ENCODE assay signal across 22 mouse cellular contexts in the genomic region with DNA sequence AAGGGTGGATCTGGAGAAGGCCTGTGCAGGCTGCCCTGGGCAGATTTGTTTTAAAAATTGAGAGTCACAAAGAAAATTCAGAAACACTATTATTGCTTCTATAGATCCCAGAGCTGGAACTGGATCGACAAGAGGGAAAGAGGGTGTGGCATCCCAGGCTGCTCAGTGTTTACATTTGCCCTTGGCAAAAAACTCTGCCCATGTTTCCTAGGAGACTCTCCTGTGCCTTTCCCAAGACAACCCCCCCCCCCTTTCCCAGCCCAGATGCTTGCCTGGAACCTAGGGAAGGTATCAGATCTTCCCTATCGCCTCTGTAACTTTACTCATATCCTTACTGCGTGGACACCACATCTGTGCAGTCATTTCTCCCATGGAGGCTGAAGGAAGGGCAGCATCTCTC. TPM values are rescaled to one million over a fixed set of nuclear protein-coding genes. Genes with fewer than 3 reads are reported as not detected.
DNase-seq lines count a peak whose midpoint lies in the region; ATAC-seq lines count a peak whose summit lies in the region.
"Had no signal": no experiment of that assay in that cellular context is flagged by ENCODE, and none has a peak within 500 bp of the region (broad histone marks: within the 10 kb centered on the region; RNA-seq: fewer than 3 reads in every experiment).

No protein-coding gene starts in this region.

- H3K4me1 ChIP-seq in lung, embryonic 16.5 days (replicated peaks; ENCODE audit: control insufficient read depth, insufficient read depth, low read length), result no peaks in the 10 kb centered on the region
- no peaks in the 10 kb centered on the region for H3K4me1 ChIP-seq in stomach, embryonic 15.5 days
- H3K4me1 ChIP-seq: forebrain, embryonic 10.5 days; hindbrain, embryonic 15.5 days had no signal

- intact Hi-C loops in heart, postnatal 14 days (cut with DNase I), result no loop called here

- no peak overlapping the region for H3K4me3 ChIP-seq in lung, embryonic 16.5 days (ENCODE audit: low read length)
- H3K4me3 ChIP-seq in stomach, embryonic 15.5 days (replicated peaks), result no peak overlapping the region
- H3K4me3 ChIP-seq: forebrain, embryonic 10.5 days; forebrain, embryonic 13.5 days; heart, adult 2 months; heart, embryonic 10.5 days; heart, embryonic 13.5 days; hindbrain, embryonic 12.5 days; hindbrain, embryonic 15.5 days had no signal

- no peaks in the 10 kb centered on the region for H3K36me3 ChIP-seq in lung, embryonic 16.5 days (ENCODE audit: control insufficient read depth, insufficient read depth, low read length)
- no peaks in the 10 kb centered on the region for H3K36me3 ChIP-seq in stomach, embryonic 15.5 days
- H3K36me3 ChIP-seq: forebrain, embryonic 10.5 days; heart, embryonic 10.5 days; heart, embryonic 13.5 days; hindbrain, embryonic 12.5 days; hindbrain, embryonic 15.5 days had no signal

- no peak overlapping the region for H3K4me2 ChIP-seq in lung, embryonic 16.5 days (ENCODE audit: low read depth, low read length)
- no peak overlapping the region for H3K4me2 ChIP-seq in stomach, embryonic 15.5 days
- H3K4me2 ChIP-seq: forebrain, embryonic 13.5 days; heart, embryonic 13.5 days; hindbrain, embryonic 12.5 days; hindbrain, embryonic 15.5 days had no signal

- ATAC-seq in lung, embryonic 16.5 days (ENCODE audit: low read depth), result peak; percentile 34; the same call in 1 of the 2 replicates
- peak; percentile 43 for ATAC-seq in stomach, embryonic 15.5 days (ENCODE audit: insufficient read depth, low FRiP score, low read depth)
- ATAC-seq: forebrain, embryonic 13.5 days; forebrain, embryonic 16.5 days; Patski had no signal

- H3K27ac ChIP-seq in lung, embryonic 16.5 days (ENCODE audit: low read length), result no peak overlapping the region
- no peak overlapping the region for H3K27ac ChIP-seq in stomach, embryonic 15.5 days
- H3K27ac ChIP-seq: forebrain, embryonic 10.5 days; forebrain, embryonic 13.5 days; heart, adult 2 months; heart, embryonic 10.5 days; heart, embryonic 13.5 days; hindbrain, embryonic 12.5 days; hindbrain, embryonic 15.5 days had no signal

- H3K9ac ChIP-seq in lung, embryonic 16.5 days (ENCODE audit: low read length), result no peak overlapping the region
- H3K9ac ChIP-seq in stomach, embryonic 15.5 days, result no peak overlapping the region
- H3K9ac ChIP-seq: forebrain, embryonic 13.5 days; heart, embryonic 13.5 days; hindbrain, embryonic 12.5 days; hindbrain, embryonic 15.5 days had no signal

- no peaks in the 10 kb centered on the region for H3K9me3 ChIP-seq in lung, embryonic 16.5 days (ENCODE audit: control insufficient read depth, low read length)
- H3K9me3 ChIP-seq in stomach, embryonic 15.5 days, result no peaks in the 10 kb centered on the region
- H3K9me3 ChIP-seq: forebrain, embryonic 10.5 days; forebrain, embryonic 13.5 days; heart, embryonic 10.5 days; heart, embryonic 13.5 days; hindbrain, embryonic 12.5 days; hindbrain, embryonic 15.5 days had no signal

- WGBS in lung, embryonic 16.5 days, result 57% methylated on average over 3 of the region's 3 CpGs
- 62% methylated on average over 3 of the region's 3 CpGs for WGBS in stomach, embryonic 15.5 days

- no peaks in the 10 kb centered on the region for H3K27me3 ChIP-seq in lung, embryonic 16.5 days (ENCODE audit: control insufficient read depth, insufficient read depth, low read depth, low read length)
- no peaks in the 10 kb centered on the region for H3K27me3 ChIP-seq in stomach, embryonic 15.5 days (replicated peaks)
- H3K27me3 ChIP-seq: forebrain, embryonic 13.5 days; heart, embryonic 13.5 days; hindbrain, embryonic 12.5 days; hindbrain, embryonic 15.5 days; Patski had no signal

- no peak for DNase-seq in lung, postnatal 4 days
- peak; percentile 24 for DNase-seq in NIH3T3 (ENCODE audit: low read depth)
- no peak for DNase-seq in adrenal gland, postnatal 25 days
- DNase-seq in heart, postnatal 14 days, result no peak
- DNase-seq: adrenal gland, adult 2 months; adrenal gland, postnatal 14 days; cerebellum, adult 11-12 months; cerebellum, adult 8-10 months; cerebellum, postnatal 14 days; gastrocnemius, postnatal 10 days; gastrocnemius, postnatal 36 days; heart, adult 2 months had no signal

RNA-seq across cellular contexts. Expression of gene Fzd1, which starts 33.4 kb away (rescaled TPM):
- polyA plus RNA-seq in lung, embryonic 16.5 days (2015; fragmentation: Nextera tagmentation; extraction: Ambion mirVana), result 27.1 and 27.5 TPM in 2 replicates
- polyA plus RNA-seq in stomach, embryonic 15.5 days (2015; fragmentation: Nextera tagmentation; extraction: Ambion mirVana), result 24.7 and 24.9 TPM in 2 replicates
- total RNA-seq in adrenal gland, postnatal 25 days (2021), result 16.7 and 17.8 TPM in 2 replicates
- total RNA-seq in heart, postnatal 14 days (2021), result 10 to 100 TPM; 12.5 to 13.3 TPM
